Mouse (Mus musculus): ENCODE data around the gene March8.

DNA sequence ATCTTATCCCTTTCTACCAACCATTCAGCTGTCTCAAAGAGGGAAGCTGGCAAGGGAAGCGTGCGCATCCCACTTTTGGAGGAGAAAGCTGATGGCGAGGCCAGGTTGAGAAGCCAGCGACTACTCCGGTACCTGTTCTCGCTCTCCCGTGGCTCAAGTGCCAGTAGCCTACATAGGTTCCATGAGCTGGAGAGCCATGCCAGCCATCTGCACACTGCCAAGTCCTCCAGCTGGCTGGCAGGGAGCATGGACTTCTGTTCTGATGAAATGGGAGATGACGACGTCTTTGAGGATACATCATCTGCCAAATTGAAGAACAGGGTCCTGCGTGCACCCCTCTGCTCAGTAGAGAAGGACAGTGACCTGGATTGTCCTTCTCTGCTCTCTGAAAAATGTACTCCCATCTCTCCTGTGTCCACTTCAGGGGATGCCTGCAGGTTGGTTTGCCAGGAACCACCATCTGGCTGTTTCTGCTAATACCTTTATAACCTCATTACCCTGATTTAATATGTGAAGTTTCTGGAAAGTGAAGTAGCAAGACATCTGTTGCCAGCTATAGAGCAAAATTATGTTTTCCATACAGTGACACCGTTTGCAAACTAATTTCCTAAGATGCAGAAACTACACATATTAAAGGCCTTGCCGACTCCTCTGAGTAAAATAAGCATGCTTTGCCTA, 64.1 kb downstream of the March8 start:
- TF ChIP-seq CTCF (IDR thresholded peaks at IDR 0.05; ENCODE audit: insufficient read depth, low read length) (no peak), POLR2A (IDR thresholded peaks at IDR 0.05; ENCODE audit: borderline replicate concordance, extremely low read depth, low read depth, low read length) (no peak)

Measured in lung, adult 2 months (tissue).